Mouse (Mus musculus) frontal cortex, adult (tissue): ENCODE results near the gene Gusb.

Experiments
- ATAC-seq: cut with Nextera tagmentation; 2 replicates; pipeline ENCODE4 v1.9.2; 2017; ENCODE audit warnings: mild to moderate bottlenecking, moderate library complexity, mixed read lengths; ENCODE audit not compliant: low TSS enrichment

Gusb gene

GRCm38 (mm10) chr5:130023767-130024539, 21.1 kb upstream of the Gusb start:
- ATAC-seq = peak; percentile 93

GRCm38 (mm10) chr5:130023067-130023766, 20.4 kb upstream of the Gusb start:
- ATAC-seq = no peak

GRCm38 (mm10) chr5:130022366-130022765, 19.5 kb upstream of the Gusb start:
- no peak for ATAC-seq

GRCm38 (mm10) chr5:130021361-130021966, 18.6 kb upstream of the Gusb start:
- no peak for ATAC-seq

- ATAC-seq = no peak
Measured at GRCm38 (mm10) chr5:130019461-130019860, 16.6 kb upstream of the Gusb start.

- no peak for ATAC-seq
Measured at GRCm38 (mm10) chr5:130015104-130015503, 12.3 kb upstream of the Gusb start.

- ATAC-seq = no peak
Measured at GRCm38 (mm10) chr5:130010961-130011360, 8.1 kb upstream of the Gusb start.

- no peak for ATAC-seq
Measured at GRCm38 (mm10) chr5:130009784-130010183, 6.9 kb upstream of the Gusb start.

- no peak for ATAC-seq
Measured at GRCm38 (mm10) chr5:130008034-130008590, 5.3 kb upstream of the Gusb start.

- ATAC-seq = no peak
Measured at GRCm38 (mm10) chr5:130007344-130007743, 4.5 kb upstream of the Gusb start.

- no peak for ATAC-seq
Measured at GRCm38 (mm10) chr5:130003229-130003628, 380 bp upstream of the Gusb start.

GRCm38 (mm10) chr5:130001356-130001987, 1.4 kb downstream of the Gusb start:
- no peak for ATAC-seq

GRCm38 (mm10) chr5:130000735-130001134, 2.1 kb downstream of the Gusb start:
- ATAC-seq = no peak

GRCm38 (mm10) chr5:129999097-129999496, 3.8 kb downstream of the Gusb start:
- ATAC-seq = no peak

GRCm38 (mm10) chr5:129997700-129998099, 5.1 kb downstream of the Gusb start:
- no peak for ATAC-seq

- no peak for ATAC-seq
Measured at GRCm38 (mm10) chr5:129994989-129995388, 7.9 kb downstream of the Gusb start.

GRCm38 (mm10) chr5:129993374-129993773, 9.5 kb downstream of the Gusb start:
- ATAC-seq = no peak

- ATAC-seq = no peak
Measured at GRCm38 (mm10) chr5:129991898-129992297, 11.0 kb downstream of the Gusb start.

- no peak for ATAC-seq
Measured at GRCm38 (mm10) chr5:129989376-129989775, 13.5 kb downstream of the Gusb start.

- no peak for ATAC-seq
Measured at GRCm38 (mm10) chr5:129980216-129980615, 22.6 kb downstream of the Gusb start.

- ATAC-seq = no peak
Measured at GRCm38 (mm10) chr5:129978608-129979007, 24.2 kb downstream of the Gusb start.

GRCm38 (mm10) chr5:129977768-129978167, 25.1 kb downstream of the Gusb start:
- no peak for ATAC-seq
